Mouse (Mus musculus) thymus, postnatal 0 days (tissue): Measurements from ENCODE around the gene Crygb. TPM values are rescaled to one million over a fixed set of nuclear protein-coding genes. Genes with fewer than 3 reads are reported as not detected.

Experiments used
- DNase-seq: peaks from one replicate; pipeline ENCODE4 v3.0.0-alpha.2; 2015; ENCODE audit warnings: low spot score
- polyA plus RNA-seq: library from polyadenylated mRNA; unstranded; fragments of >200 nt; fragmentation: Nextera tagmentation; extraction: Ambion mirVana; gene quantifications from 2 replicates; pipeline ENCODE4 v1.2.1, GENCODE M21; 2015

Gene Crygb
- polyA plus RNA-seq = not detected in 2 replicates

- DNase-seq = no peak
Measured at GRCm38 (mm10) chr1:65082188-65082587, at the start of gene Crygb. TSS of gene Crygb (minus strand) at chr1:65082288.

DNA sequence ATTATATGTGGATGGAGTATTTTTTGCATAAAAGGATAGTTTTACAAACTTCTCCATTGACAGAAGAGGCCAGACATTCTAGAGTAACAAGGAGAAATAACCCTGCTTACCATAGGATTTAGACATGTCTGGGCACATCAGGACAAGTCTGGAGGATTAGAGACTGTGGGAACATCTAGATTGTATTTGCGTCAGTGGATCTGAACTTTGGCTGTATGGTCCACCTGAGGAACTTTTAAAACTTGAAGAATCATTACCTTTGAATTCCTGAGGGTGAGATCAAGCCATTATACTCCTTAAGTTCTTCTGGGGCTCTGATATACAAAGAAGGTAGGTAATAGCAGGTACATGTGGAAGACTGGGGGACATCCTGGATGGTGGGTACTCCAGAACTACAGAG, 49.6 kb upstream of the Crygb start:
- no peak for DNase-seq

DNA sequence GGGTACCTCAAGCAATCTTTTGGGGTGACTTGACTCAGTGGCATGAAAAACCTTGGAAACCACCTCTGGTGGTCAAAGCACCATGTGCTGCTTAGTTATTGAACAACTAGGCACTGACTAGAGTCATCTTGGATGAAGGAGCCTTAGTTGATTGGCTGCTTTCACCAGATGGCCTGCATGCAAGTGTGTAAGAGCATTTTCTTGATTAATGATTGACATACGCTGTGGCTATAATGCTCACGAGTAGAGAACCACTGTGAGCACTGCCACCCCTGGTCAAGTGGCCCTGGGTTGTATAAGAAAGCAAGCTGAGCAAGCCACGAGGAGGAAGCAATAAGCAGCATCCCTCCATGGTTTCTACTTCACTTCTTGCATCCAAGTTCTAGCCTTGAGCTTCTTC, 48.1 kb upstream of the Crygb start:
- no peak for DNase-seq

DNA sequence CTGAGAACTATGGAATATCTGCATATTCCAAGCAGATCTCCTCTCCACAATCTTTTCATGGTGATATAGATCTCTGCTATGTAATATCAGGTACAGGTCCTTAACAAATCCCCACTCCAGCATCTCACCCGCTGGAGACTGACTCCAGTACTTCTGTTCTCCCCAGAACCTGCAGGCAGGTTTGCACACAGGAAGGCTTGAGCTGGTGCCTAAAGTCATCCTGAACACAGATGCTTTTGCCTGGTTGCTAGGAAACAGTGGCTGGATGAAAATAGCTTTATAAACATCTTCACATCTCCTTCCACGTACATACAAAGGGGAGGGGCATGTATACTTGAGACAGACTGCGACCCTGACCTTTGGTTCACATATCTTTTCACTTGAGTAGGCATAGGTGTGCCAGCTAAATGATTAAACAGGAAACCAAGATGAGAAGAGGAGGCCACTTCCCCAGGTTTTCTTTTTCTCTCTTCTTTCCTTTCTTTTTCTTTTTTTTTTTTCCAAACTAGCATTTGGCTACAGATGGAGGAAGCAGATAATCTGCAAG, 47.6 kb upstream of the Crygb start:
- DNase-seq = no peak

DNA sequence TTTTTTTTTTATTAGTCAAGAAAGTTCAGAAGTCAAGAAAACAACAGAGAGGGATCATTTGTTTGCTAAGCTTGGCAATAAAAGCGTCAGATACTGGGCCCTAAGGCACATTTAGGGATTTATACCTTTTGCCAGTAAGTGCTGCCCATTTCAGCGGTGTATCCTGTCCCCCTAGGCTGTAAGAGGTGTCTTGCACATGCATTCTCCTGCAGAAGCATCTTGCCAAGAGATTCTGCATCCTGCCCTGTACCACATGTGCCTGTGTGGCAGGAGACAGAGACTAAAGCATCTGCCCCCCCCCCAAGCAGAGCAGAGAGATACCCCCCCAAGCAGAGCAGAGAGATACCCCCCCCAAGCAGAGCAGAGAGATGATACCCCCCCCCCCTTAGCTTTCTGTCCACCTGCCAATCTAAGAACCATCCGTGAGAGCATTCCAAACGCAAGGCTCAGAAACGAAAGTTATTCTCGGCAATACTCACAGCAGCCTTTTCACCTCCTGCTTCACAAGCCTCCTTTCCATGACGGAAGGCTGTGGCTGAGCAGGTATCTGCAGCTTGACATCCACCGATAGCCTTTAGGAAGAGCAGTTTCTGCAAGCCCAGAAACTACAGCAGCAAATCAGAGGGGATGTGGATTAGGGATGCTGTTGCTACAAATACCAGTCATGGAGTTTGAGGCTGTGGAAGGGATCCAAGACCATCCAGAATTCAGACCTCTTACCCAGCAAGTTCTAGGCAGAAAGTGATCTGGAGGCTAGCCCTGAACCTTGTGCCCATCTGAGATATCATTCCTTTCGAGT, 40.7 kb upstream of the Crygb start, which contains the start of gene D630023F18Rik:
TSS of gene D630023F18Rik (minus strand) at position 641 of the 799 bp plus-strand sequence.
- DNase-seq = no peak

- no peak for DNase-seq
Measured at GRCm38 (mm10) chr1:65119438-65119837, 37.4 kb upstream of the Crygb start, which contains the start of gene Gm28845. TSS of gene Gm28845 (minus strand) at chr1:65119558.

GRCm38 (mm10) chr1:65118150-65118913, 36.2 kb upstream of the Crygb start:
- DNase-seq = no peak

DNA sequence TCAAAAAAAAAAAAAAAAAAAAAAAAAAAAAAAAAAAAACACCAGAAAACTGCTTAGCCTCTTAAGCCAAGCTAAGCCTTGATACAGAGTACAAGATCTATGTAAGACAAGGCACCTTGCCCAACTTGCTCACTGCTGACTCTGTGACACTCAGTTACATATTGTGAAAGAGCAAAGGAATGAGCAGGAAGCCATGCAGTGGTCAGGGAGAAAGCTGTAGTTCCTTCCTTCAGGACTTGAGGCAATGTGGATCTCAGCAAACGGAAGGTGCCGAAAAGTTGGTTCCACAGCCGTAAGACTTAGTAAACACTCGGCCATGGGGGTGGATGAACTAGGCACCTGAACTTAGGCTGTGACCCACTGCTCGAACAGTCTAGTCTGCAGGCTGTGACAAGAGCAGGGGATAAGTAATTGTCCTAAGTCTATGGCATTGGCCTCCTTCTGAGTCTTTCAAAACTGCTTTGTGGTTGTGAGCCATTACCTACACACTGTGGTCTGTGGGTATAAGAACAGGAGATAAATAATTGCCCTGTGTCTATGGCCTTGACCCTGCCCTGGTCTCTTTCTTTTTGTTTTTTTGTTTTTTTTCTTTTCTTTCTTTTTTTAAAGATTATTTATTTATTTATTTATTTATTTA, 31.6 kb upstream of the Crygb start:
- DNase-seq = no peak

DNA sequence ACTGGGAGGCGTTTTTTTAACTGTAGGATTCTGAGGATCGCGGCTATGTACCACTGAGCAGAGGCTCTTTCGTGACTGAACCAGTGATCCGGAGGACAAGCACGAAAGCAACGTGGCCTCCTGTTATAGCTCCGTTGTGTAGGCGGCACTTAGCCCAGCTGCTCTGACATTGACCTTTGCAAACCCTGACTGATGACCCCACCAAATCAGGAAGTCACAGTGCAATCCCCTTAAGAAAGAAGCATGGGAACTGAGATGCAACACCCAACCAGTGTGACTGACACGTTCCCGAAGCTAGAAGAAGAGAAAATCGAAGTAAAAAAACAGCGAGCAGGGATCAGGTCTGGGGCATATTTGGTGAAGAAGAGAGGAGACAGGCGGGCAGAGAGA, 30.7 kb upstream of the Crygb start:
- DNase-seq = no peak

DNA sequence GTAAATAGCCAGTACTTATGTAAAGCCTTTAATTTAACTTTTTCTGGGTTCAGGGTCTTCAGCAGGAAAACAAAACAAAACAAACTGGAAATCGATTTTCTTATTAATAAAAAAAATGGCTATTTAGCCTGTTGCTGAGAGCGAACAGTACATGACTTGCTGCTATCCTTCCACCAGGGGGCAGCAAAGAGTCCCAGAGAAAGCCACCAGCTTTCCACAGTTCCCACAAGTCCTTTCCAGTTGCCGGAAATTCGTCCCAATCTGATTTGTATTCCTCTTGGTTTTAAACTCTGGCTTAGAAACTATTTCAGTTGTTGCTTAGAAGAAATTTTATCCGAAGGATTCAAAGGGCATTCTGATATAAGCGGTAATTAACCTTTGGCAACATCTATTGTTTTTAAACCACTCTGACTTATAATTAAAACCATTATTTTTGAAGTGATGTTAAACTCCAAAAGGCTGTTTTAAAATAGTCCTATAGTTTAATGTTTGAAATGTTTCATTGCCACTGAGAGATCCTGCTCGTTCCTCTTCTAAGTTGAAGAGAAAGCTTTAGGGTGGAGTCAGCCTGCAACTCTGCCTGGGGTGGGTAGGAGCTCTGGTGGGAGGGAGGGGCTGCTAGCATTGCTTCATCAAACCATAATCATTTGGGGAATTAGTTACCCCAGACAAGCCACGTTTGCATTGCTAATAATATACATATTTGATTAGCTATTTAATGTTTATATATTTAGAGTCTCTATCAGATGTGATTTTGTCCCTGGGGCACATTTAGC, 30.1 kb upstream of the Crygb start:
- DNase-seq = peak; percentile 37

- DNase-seq = no peak
Measured at GRCm38 (mm10) chr1:65109756-65110435, 27.8 kb upstream of the Crygb start.

- no peak for DNase-seq
Measured at GRCm38 (mm10) chr1:65109196-65109595, 27.1 kb upstream of the Crygb start.

GRCm38 (mm10) chr1:65107654-65108279, 25.7 kb upstream of the Crygb start:
- no peak for DNase-seq

GRCm38 (mm10) chr1:65103273-65103672, 21.2 kb upstream of the Crygb start, which contains the start of gene Cryga:
TSS of gene Cryga (minus strand) at chr1:65103373.
- DNase-seq = no peak

- DNase-seq = no peak
Measured at GRCm38 (mm10) chr1:65096953-65097352, 14.9 kb upstream of the Crygb start.

GRCm38 (mm10) chr1:65091566-65091965, 9.5 kb upstream of the Crygb start:
- DNase-seq = no peak

- no peak for DNase-seq
Measured at GRCm38 (mm10) chr1:65090370-65090769, 8.3 kb upstream of the Crygb start.

DNA sequence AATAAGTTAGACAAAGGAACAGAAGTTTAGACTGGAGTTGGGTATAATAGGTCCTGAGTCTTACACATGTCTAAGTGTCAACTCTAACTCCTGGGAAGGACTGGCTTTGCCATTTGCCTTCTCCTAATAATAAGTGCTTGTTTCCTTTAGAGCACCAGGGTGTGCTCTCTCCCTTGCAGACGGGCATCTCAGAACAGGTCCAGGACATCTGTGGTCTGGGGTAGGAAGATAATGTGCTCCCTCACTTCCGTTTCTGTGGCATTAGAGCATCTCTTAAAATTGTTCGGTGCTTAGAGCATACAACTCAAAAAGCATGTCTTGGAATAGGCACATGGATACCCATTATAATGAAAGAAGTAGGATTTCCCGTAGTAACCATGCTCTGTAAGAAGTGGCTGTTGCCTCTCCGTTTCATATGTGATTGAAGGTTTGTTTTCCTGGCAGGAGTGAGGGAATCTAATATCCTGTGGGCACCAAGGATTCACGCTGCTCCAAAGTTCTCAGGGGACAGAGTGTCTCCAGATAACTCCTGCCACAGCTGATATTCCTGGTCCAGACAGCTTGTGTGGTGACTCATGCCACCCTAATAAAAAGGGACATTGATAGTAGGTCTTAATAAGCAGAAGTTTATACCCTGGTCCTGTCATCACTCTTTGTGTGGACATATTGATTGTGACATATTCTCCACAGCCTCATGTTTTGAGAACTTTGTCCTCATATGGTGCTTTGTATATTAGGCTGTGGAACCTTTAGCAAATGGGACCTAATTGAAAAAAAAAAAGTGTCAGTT, 6.7 kb upstream of the Crygb start:
- no peak for DNase-seq

DNA sequence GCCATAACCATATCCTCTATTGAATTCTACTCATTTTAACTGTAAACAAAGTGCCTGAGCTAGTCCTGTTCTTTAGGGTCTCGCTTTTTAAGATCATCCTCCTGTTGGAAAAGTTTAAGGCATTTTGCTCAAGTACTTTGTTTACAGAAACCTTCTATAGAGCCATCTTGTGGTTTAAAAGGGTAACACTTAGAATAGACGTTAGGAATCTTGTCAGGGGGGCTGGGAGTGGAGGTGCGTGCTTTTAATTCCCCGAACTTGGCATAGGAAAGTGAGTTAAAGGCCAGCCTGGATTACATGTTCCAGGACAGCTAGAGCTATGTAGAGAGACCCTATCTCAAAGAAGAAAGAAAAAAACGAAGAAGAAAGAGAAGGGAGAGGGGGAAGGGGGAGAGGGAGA, 6.5 kb downstream of the Crygb start:
- no peak for DNase-seq
